Mouse (Mus musculus): ENCODE data around the gene Grik1. TPM values are rescaled to one million over a fixed set of nuclear protein-coding genes. Genes with fewer than 3 reads are reported as not detected.

The Grik1 gene
- total RNA-seq (2021) = 10 to 100 TPM; 12.7 to 14.6 TPM
- long read RNA-seq, experiment 1, partial matches to known transcripts = 1 of 3 reads
- long read RNA-seq, experiment 1, other reads (novel, unspliced or antisense) = 2 of 3 reads
- long read RNA-seq, experiment 2, partial matches to known transcripts = 2 of 3 reads
- long read RNA-seq, experiment 2, other reads (novel, unspliced or antisense) = 1 of 3 reads

DNA sequence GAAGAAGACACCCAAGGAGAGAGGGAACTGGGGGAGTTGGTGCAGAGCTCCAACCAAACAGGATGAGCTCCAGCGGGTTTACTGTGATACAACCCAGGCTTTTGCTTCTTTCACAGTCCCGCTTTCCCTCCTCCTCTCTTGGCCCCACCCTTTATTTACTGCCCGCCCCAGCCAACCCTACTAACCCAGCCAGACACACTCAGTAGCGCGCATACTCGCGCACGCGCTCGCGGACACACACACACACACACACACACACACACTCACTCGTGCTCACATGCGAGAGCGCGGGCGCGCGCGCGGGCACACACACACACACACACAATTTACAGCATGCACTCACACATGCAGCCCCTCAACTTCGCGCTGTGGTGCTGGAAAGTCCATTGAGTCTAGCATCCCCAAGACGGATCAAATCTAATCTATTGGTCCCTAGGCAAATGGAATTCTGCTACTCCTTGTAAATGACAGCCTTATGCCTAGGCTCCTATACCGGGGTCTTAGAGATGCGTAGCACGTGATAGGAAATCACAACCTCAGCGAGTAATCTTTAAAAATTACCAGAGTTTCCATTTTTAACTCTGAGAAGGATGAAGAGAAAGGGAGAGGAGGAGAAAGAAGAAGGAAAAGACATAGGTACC is at the start of gene Grik1:
Grik1 (minus strand) TSS at position 134 of the 641 bp plus-strand sequence.
- H3K4me3 ChIP-seq = peak within 1 kb of the TSS; percentile 51
- H3K27ac ChIP-seq = peak within 1 kb of the TSS; percentile 10; the same call in 1 of the 2 replicates
- TF ChIP-seq CTCF (conservative IDR thresholded peaks at IDR 0.05) = no peak
- DNase-seq (ENCODE audit: low spot score in 2 of 2) = peak in 1 of 2 experiments; percentile 36

DNA sequence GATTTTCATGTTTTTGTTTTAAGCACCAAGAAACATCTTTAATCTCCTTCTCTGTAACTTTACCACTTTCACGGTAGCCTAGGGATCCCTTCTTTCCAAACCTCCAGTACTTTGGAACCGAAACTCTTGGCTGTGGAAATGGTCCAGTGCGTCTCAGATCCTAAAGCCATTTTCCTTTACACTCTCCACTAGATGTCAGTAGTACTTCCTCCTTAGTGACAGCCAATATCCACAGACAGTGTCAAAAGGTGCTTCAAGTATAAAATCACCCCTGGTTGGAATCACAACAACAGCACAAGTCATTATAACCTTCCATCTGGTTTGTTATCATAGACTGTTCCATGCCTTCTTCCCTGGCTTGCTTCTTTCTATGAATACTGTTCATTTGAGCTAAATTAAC is 4.1 kb upstream of the Grik1 start:
- no peak for DNase-seq (ENCODE audit: low spot score in 2 of 2)
- Histone ChIP-seq H3K4me3 (no peak overlapping the region), H3K27ac (no peak overlapping the region)
- TF ChIP-seq CTCF (conservative IDR thresholded peaks at IDR 0.05) = peak; percentile 68

DNA sequence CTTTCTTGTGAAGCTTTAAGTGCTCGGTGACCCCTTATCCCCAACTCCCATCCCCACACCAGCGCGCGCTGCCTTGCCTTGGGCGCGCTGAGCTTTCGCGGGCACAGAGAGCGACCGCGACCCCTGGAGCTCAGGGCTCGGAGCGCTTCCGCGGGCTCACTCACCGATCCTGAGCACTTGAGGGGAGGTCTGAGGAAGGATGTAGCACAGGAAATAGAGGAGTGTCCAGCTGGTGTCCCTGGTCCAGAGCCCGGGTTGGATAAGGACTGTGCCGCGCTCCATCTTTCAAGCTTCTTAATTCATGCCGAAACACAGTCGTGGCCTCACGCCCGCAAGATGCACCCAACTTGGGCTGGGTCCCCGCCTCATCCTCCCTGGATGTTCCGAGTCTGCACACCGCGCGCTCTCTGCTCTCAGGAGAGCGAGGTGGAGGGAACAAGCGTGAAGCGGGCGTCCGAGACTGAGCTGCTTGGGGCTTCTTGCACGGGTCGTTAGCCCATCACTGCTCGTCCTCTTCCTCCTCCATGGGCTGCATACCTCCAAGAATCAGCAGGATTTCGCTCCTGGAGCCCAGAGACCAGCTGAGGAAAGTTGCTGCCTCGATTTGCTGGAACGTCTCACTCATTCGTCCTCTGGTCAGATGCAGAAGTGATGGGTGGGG is 514 bp downstream of the Grik1 start:
- no peak overlapping the region for H3K27ac ChIP-seq
- TF ChIP-seq CTCF (conservative IDR thresholded peaks at IDR 0.05) = no peak

DNA sequence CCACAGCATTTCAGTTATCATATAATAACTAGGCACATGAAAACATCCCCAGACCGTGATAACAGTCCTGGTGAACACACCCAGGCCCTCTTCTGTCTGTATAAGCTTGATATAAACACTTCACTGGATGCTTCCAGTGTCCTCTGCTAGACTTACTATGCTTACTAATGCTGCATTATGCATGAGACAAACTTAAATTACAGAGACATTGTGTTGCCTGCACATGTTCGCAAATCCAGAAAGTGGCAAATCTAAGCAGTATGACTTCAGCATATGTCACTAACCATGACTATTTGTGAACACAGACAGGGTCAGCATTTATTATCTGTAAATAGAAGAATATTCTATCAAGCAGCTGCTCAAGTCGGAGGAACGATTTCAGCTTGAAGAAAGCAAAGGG is 31.7 kb downstream of the Grik1 start:
- no peak overlapping the region for H3K27ac ChIP-seq
- no peak for TF ChIP-seq CTCF (conservative IDR thresholded peaks at IDR 0.05)
- no peak overlapping the region for H3K4me3 ChIP-seq
- DNase-seq (ENCODE audit: low spot score in 2 of 2) = no peak

More for the DNA sequence above, 514 bp downstream of the Grik1 start:
- peak overlapping the region; percentile 51 for H3K4me3 ChIP-seq
- no peak for DNase-seq (ENCODE audit: low spot score in 2 of 2)

DNA sequence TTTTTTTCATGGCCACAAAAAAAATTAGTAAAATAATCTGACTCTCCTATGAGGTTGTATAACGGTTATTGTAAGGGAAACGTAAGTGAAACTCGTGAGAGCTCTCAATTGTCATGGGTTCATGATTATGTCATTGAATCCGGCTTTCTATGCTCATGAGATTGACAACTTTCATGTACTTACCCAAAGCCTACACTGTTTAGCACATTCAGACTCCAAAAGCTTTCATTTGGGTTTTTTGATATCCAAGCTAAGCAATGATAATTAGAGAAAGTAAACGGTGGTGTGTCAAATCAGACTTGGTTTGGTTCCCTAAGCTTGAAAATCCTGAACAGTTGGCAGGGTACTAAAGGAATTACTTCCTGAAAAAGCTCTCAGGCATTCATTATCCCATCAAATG is 33.0 kb downstream of the Grik1 start:
- TF ChIP-seq CTCF (conservative IDR thresholded peaks at IDR 0.05) = no peak
- H3K27ac ChIP-seq = no peak overlapping the region
- H3K4me3 ChIP-seq = no peak overlapping the region
- DNase-seq (ENCODE audit: low spot score in 2 of 2) = no peak

DNA sequence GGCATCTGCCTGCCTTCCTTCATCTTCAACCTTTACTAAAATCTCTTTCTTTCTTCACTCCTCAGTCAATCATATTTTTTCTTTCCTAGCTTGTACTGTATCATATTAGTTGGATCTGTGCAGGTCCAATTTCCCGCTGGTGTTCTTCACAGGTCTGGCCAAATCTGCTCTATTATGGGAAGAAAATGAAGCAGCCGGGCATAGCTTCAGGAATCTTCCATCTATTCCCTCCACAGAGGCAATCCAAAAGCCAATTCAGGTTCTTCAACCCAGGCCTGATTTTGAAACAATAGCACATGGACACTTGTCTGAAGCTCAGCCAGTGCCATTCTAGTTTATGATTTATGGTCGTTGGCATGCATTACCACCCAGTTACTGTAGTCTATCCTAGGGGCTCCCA is 34.0 kb downstream of the Grik1 start:
- no peak overlapping the region for H3K27ac ChIP-seq
- no peak for TF ChIP-seq CTCF (conservative IDR thresholded peaks at IDR 0.05)
- no peak overlapping the region for H3K4me3 ChIP-seq
- no peak for DNase-seq (ENCODE audit: low spot score in 2 of 2)

DNA sequence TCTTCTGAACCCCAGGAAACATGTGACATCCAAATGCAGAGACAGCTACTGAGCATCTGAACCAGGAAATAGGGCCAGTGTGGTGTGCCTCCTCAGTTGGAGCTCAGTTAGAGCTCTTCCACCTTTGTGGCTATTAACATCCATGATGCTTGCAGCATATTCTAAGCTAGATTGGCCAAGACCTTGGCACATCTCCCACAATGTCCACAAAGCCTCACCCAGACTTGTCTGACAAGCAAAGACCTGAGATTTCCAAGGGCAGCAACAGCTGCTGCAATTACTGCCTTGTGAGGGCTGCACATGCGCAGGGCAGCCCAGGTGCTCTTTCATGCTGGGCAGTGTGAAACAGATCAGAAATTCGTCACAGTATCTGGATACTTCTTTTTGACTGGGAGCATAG is 37.4 kb downstream of the Grik1 start:
- no peak for TF ChIP-seq CTCF (conservative IDR thresholded peaks at IDR 0.05)
- Histone ChIP-seq H3K27ac (no peak overlapping the region), H3K4me3 (no peak overlapping the region)
- DNase-seq (ENCODE audit: low spot score in 2 of 2) = no peak

DNA sequence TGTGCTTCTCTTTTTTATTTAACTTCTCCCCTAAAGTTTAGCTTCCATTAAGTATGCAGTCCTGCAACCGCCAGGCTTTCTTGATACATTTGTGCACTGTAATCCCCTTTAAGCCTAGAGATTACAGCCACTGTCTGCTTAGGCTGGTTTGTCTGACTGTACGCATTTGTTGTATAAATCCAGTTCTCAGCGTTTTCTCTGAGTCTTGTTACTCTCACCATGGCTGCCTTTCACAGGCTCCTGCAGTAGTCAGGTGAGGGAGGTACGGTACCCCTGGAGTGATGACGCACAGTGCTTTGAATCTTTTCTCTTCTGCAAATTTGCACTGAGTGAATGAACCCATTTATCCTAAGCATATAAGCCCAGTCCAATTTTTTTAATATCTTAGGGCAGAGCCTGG is 39.0 kb downstream of the Grik1 start:
- no peak for DNase-seq (ENCODE audit: low spot score in 2 of 2)
- no peak for TF ChIP-seq CTCF (conservative IDR thresholded peaks at IDR 0.05)
- H3K27ac ChIP-seq = no peak overlapping the region
- H3K4me3 ChIP-seq = no peak overlapping the region

DNA sequence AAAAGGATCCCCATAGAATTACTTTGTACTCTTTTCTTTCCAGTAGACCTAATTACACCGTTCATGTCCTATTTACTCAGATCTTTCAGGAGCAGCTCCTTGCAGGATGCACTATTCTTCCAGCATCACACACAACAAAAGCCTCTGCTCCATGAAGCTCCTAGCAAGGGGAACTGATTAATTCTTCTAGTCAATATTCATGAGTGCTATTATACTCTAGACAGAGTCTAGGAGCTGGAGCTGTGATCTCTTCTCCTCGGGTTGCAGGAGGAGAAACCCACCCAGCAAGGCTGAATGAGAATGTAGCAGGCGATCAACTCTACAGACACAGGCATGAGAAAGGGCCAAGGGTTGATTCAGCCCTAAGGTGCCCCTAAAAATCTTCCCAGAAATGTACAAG is 40.2 kb downstream of the Grik1 start:
- TF ChIP-seq CTCF (conservative IDR thresholded peaks at IDR 0.05) = no peak
- DNase-seq (ENCODE audit: low spot score in 2 of 2) = no peak

DNA sequence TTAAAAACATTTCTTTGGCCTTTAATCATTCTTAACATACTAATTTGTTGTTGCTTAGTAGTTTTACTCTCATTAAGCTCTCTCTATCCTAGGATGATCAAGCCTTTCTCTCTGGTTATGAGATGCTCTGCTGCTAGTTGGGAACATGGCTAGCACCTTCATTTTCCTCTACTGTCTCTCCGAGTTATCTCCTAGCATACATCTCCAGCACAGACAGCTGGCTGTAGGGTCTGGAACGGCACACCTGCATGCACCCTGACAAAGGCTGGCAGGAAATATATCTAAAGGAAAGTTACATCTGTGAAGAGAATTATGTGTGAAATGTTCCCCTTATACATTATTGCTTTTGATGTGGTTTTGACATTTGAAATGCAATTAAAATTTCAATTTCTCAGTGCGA is 42.5 kb downstream of the Grik1 start:
- no peak overlapping the region for H3K4me3 ChIP-seq
- no peak for TF ChIP-seq CTCF (conservative IDR thresholded peaks at IDR 0.05)
- no peak for DNase-seq (ENCODE audit: low spot score in 2 of 2)
- H3K27ac ChIP-seq = no peak overlapping the region

More for the DNA sequence above, 40.2 kb downstream of the Grik1 start:
- H3K4me3 ChIP-seq = no peak overlapping the region
- H3K27ac ChIP-seq = no peak overlapping the region

DNA sequence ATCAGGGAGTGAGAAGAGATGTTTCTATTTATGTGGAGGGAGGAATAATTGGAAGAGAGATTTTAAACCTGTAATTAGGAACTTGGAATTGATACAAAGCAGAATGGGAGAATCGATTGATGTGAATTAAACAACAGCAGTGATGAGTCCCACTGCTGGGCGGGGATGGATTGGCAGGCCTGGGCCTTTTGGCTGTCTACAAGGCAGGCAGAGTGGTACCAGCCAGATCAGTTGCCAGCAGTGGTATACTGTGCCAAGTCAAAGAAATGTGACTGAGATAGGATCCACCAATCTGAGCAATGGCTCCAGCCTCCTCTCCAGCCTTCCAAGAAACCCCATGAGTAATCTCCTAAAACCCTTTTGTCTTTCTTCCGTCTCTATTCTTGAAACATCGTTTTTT is 45.4 kb downstream of the Grik1 start:
- no peak overlapping the region for H3K27ac ChIP-seq
- DNase-seq (ENCODE audit: low spot score in 2 of 2) = peak; percentile 15 to 26
- no peak overlapping the region for H3K4me3 ChIP-seq
- TF ChIP-seq CTCF (conservative IDR thresholded peaks at IDR 0.05) = no peak

DNA sequence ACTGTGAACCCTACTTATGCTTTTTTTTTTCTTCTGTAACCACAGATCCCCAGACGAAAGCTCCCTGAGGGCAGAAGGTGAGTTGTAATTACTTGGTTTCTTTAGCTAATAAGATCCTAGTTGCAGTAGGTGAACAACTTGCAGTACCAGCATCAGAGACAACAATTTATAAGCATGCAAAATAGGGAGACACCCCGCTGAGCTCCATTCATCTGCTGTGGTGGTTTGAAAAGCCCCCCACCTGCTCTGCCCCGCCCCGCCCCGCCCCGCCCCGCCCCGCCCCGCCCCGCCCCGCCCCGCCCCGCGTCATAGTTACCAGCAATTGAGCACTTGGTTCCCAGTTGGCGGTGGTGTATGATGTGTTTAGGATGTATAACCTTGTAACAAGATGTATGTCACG is 64.4 kb downstream of the Grik1 start:
- no peak for TF ChIP-seq CTCF (conservative IDR thresholded peaks at IDR 0.05)
- H3K4me3 ChIP-seq = no peak overlapping the region
- H3K27ac ChIP-seq = no peak overlapping the region
- DNase-seq (ENCODE audit: low spot score in 2 of 2) = no peak

DNA sequence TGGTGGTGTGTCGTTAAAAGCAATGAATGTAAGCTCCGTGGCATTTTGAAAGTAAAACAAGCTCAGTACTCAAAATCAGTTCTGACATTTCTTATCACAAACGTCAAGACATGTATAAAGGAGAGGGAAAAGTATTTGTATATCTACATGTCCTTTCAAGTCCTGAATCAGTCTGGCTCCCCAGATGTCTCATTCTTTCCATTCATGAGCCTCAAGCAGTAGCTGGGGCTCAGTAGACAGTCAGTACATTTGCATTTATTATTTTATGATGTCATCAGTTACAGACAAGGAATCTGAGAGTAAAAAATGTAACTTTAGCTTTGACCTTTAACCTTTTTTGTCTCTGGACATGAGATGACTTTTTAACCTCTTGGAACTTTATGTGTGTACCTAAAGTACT is 68.1 kb downstream of the Grik1 start:
- no peak for TF ChIP-seq CTCF (conservative IDR thresholded peaks at IDR 0.05)
- H3K4me3 ChIP-seq = no peak overlapping the region
- DNase-seq (ENCODE audit: low spot score in 2 of 2) = no peak
- H3K27ac ChIP-seq = no peak overlapping the region

DNA sequence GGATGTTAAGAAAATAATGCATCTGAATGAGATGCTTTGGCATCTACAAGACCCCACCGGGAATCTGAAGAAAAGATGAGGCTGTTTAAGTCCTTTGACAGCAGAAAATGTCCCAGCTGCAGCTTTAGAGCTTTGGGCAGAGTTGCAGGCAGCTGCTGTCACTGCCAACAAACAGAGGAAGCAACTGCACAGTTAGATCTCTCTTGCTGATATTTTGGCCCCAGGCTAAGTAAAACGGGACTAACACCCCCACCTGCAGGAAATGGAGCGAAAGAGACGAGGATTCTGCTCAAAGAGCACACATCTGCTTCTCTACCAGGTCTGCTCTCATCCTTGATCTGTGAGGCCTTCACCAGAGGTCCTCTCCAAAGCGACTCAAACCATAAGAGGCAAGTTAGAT is 77.5 kb downstream of the Grik1 start:
- no peak for TF ChIP-seq CTCF (conservative IDR thresholded peaks at IDR 0.05)
- DNase-seq (ENCODE audit: low spot score in 2 of 2) = no peak
- Histone ChIP-seq H3K27ac (no peak overlapping the region), H3K4me3 (no peak overlapping the region)
